Mouse (Mus musculus): ENCODE results near the gene Zfp358. TPM values are rescaled to one million over a fixed set of nuclear protein-coding genes. Genes with fewer than 3 reads are reported as not detected.

Zfp358 gene
- 102 and 108 TPM in 2 replicates for polyA plus RNA-seq (2012; rRNA removed)

DNA sequence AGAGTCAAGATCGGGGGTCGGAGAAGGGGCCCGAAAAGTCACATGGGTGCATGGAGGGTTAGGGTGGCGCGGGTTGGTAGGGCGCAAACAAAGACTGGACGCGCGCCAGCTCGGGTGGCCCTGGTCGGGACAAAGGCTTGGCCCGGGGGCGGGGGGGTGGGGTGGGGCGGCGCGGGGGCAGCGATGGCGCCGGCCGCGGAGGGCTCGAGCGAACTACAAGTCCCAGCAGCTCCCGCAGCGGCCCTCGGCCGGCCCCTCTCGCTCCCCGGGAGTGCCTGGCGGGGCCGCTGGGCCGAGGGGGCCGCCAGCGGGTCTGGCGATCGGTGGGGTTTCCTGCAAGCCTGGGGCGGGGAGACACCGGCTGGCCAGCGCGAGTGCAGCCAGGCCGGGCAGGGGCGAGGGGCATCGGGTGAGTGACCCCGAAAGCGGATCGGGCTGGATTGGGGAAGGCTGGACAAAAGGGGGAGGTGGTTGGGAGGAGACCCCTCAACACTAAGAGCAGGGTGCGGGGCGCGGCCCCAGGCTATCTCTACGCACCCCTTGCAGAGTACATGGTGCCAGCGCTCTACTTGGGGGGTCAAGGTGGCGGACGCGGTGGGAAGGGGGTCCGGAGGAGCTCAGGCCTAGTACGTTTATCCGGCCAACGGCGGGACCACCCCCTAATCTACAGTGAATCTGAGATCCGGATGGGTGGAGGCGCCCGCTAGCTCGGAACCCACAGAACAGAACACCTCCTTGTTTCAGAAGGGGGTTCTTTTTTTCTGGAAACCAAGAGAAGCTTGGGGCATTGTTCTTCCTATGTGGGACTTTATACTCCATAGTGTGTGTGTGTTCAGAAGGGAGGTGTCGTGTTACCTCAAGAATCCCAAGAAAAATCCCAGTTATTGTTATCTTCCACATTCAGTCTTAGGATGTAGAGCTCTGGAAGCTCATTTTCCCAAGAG, at the start of gene Zfp358:
TSS of gene Zfp358 (plus strand) at position 238 of the 944 bp plus-strand sequence.

DNA sequence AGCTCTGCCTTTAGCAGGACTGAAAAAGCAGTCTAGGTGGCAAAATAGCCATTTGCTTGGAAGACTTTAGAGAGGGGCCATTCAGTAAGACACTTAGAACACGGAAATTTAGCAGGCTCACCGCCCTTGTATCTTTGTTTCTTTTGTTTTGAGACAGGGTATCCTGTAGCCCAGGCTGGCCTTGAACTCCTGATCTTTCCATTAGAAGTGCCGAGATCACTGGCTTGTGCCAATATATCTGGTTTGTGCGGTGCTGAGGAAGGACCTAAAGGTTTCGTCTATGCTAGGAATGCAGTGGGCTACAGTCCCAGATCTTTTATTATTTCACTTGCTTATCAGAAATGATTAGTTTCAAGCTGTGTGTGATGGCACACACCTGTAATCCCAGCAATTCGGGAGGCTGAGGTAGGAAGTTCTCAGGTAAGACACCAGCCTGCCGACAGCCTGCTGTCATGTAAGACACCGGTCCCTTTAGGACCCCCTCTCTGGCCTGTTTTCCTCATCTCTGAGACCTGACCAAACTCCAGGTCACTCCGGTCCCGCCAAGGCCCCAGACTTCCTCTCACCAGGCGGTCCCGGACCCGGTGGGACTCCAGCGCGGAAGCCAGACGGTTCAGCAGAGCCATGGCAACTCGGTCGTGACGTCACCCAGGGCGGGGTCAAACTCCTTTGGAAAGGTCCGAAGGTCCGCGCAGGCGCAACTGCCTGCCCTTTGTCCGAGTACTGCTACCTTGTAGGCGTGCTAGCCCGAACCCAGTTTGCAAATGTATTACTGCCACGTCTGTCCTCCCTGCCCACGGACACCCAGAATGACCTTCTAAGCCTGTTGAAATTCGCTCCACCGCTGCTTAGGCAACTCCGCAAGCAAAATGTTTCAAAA, 25.7 kb upstream of the Zfp358 start, which contains the start of gene Pex11g:
TSS of gene Pex11g (minus strand) at position 675 of the 880 bp plus-strand sequence.

DNA sequence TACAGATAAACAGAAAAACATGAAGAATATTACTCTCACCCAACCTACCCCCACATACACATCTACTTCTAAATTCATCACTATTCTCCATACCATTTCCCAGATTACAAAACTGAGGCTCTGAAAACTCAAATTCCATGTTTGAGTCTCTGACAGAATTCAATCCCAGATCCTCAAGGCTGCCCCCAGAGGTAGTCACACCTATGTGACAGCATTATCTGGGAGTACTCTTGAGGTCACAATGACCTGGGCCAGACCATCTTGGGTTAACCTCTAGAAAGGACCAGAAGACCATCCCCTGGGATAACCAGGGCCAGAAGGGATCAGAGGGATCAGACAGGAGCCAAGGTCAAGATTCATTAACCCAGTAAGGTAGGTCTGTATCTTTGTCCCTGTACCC, 22.4 kb upstream of the Zfp358 start, which contains the start of gene Tex45:
TSS of gene Tex45 (plus strand) at position 301 of the 400 bp plus-strand sequence.

DNA sequence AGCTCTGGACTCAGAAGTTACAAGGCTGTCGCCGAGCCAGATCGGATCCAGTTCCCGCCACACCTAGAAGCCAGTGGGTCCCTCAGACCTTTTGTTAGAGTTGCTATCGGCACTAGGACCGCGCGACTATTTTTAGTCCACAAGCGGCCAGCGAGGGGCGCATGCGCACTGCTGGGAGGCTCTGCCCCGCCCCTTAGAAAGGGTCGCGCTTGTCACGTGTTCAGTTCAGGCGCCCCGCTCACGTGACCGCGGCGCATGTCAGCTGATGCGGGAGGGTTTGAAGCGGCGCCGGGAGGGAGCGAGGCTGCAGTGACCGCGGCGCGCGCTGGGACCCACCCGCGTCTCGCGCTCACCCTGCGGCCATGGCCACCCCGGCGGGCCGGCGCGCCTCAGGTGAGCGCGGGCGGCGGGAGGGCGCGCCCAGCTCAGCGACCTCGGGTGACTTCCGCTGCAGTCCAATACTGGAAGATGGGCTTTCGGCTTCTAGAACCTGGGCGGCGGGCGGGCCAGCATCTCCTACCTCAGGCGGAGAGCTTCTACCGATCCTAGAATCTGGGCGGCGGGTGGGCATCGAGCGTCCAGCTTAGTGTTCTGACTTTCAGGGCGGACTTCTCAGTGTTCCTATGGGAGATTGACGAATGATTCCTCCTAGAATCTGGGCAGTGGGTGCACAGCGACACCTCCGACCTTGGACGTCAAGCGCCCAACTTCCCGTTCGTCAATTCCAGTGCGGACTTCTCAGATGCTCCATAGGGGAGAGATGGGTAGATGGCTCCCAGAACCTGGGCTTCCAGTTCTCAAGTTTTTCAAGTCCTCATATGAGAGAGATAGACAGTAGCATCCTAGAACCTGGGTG, 7.5 kb downstream of the Zfp358 start, which contains the start of gene Mcoln1:
TSS of gene Mcoln1 (plus strand) at position 223 of the 856 bp plus-strand sequence.

DNA sequence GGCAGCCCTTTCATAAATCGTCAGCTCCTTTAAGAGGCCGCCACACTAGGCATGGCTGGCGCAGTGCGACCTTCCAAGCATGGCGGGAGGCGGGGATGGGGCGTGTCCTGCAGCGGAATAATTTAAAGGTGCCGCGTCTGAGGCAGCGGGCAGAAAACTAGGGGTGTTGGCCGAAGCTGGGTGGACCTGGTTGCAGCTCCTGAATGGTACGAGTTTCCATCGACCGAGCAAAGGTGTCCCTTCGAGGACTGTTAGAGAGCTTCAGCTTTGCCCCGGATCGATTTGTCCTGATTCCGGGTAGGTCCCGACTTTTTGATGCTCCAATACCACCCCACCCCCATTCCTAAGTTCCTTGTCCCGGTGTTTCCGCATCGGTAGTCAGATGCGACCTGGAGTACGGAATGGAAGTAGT, 22.3 kb downstream of the Zfp358 start, which contains the start of gene Pnpla6:
TSS of gene Pnpla6 (plus strand) at position 125 of the 412 bp plus-strand sequence.

Other genes starting within 250 kb of the Zfp358 start
- gene Insr, start 213.5 kb upstream of the Zfp358 start, polyA plus RNA-seq (2012; rRNA removed): 16.9 and 17.9 TPM in 2 replicates
- gene A430078G23Rik, start 139.7 kb upstream of the Zfp358 start, polyA plus RNA-seq (2012; rRNA removed): 0.09 and 0.37 TPM in 2 replicates
- 29.1 and 31.3 TPM in 2 replicates for gene Arhgef18, start 100.1 kb upstream of the Zfp358 start, polyA plus RNA-seq (2012; rRNA removed)
- gene Pex11g, start 25.5 kb upstream of the Zfp358 start, polyA plus RNA-seq (2012; rRNA removed): 4.2 and 4.9 TPM in 2 replicates
- 0.26 and 0.36 TPM in 2 replicates for gene Tex45, start 22.3 kb upstream of the Zfp358 start, polyA plus RNA-seq (2012; rRNA removed)
- 263 and 271 TPM in 2 replicates for gene Mcoln1, start 7.3 kb downstream of the Zfp358 start, polyA plus RNA-seq (2012; rRNA removed)
- gene Pnpla6, start 22.2 kb downstream of the Zfp358 start, polyA plus RNA-seq (2012; rRNA removed): 47.3 and 60.4 TPM in 2 replicates
- 0.88 and 1.1 TPM in 2 replicates for gene C330021F23Rik, start 74.9 kb downstream of the Zfp358 start, polyA plus RNA-seq (2012; rRNA removed)
- 65.6 and 66.3 TPM in 2 replicates for gene Camsap3, start 94.2 kb downstream of the Zfp358 start, polyA plus RNA-seq (2012; rRNA removed)
- gene Xab2, start 128.2 kb downstream of the Zfp358 start, polyA plus RNA-seq (2012; rRNA removed): 70.7 and 75.6 TPM in 2 replicates
- gene Pet100, start 128.4 kb downstream of the Zfp358 start, polyA plus RNA-seq (2012; rRNA removed): 58.7 and 80.5 TPM in 2 replicates
- 0.82 and 1.9 TPM in 2 replicates for gene Pcp2, start 132.4 kb downstream of the Zfp358 start, polyA plus RNA-seq (2012; rRNA removed)
- gene Stxbp2, start 137.8 kb downstream of the Zfp358 start, polyA plus RNA-seq (2012; rRNA removed): 122 and 144 TPM in 2 replicates
- gene Retn, start 162.6 kb downstream of the Zfp358 start, polyA plus RNA-seq (2012; rRNA removed): 0.45 and 0.53 TPM in 2 replicates
- gene Mcemp1, start 172.6 kb downstream of the Zfp358 start, polyA plus RNA-seq (2012; rRNA removed): 0.32 and 0.35 TPM in 2 replicates
- gene Fcor, start 179.2 kb downstream of the Zfp358 start, polyA plus RNA-seq (2012; rRNA removed): 8.4 and 11.6 TPM in 2 replicates
- gene Trappc5, start 183.2 kb downstream of the Zfp358 start, polyA plus RNA-seq (2012; rRNA removed): 51.9 and 54.3 TPM in 2 replicates
- gene Fcer2a, start 201.0 kb downstream of the Zfp358 start, polyA plus RNA-seq (2012; rRNA removed): not detected in 2 replicates
- 0.04 TPM in 1 of 2 replicates, not detected in the other for gene Clec4g, start 227.5 kb downstream of the Zfp358 start, polyA plus RNA-seq (2012; rRNA removed)